Mouse (Mus musculus) adrenal gland (tissue): ENCODE results near the gene March5.

Source experiments
- intact Hi-C: fragments of 180-260 bp; cut with DNase I; formaldehyde crosslinking; loops from one replicate; pipeline ENCODE4 v1.15.1; 2025
- long read RNA-seq, 2 experiments: library from polyadenylated mRNA; unstranded; transcript quantifications; one replicate each; pipeline ENCODE4 v2.0.0; 2020; ENCODE audit warnings: borderline replicate concordance in 1 of 2; ENCODE audit not compliant: insufficient replicate concordance in 1 of 2

March5 gene
- long read RNA-seq, experiment 1, transcript March5-201 (6 exons, 1,809 nt), result major isoform, 68 of 75 reads
- long read RNA-seq, experiment 1, partial matches to known transcripts, result 1 of 75 reads
- long read RNA-seq, experiment 1, other reads (novel, unspliced or antisense), result 3 of 75 reads
- long read RNA-seq, experiment 2, transcript March5-201 (6 exons, 1,809 nt), result major isoform, 67 of 80 reads
- long read RNA-seq, experiment 2, partial matches to known transcripts, result 3 of 80 reads
- long read RNA-seq, experiment 2, other reads (novel, unspliced or antisense), result 7 of 80 reads

DNA sequence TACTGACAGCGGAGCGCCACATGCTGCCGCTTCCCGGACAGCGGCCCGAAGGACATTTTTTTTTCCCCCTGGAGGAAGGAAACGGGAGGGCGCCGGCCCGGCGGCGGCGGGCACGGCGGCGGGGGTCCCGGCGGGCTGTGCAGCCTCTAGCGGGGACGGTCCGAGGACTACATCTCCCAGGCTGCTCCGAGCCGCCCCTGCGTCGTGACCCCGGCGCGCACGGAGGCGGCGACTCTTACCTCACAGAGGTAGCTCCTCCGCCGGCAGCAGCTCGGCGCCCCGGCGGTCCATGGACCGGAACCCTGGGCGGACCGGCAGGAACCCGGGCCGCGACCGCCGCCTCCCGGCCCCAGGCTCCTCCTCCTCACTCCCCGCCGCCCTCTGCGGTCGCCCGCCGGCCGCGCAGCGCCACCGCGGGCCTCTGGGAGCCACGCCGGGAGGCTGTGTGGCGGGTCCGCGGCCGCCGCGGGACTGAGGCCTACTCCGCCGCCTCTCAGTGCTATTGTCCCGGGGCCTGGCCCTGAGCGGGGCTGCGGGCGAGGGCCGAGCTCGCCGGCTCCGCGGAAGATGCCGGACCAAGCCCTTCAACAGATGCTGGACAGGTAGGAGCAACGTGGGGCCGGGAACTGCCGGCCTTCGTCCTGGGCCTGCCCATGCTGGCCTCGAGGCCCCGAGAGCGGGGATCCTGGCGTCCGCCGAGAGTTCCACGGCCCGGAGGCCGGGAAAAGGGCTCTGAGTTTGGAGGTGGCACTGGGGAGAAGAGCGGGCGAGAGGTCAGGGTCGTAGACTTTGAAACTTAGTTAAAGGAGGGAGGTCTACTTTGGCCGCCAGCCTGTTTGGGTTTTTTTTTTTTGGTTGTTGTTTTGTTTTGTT, at the start of gene March5:
March5 (plus strand) TSS at position 241 of the 873 bp plus-strand sequence.
- intact Hi-C loops, result loop anchor here (5.0 kb wide), 1 partner anchor 35 kb away; no protein-coding TSS in a partner anchor

GRCm38 (mm10) chr19:37172096-37172495, 35.2 kb upstream of the March5 start:
- intact Hi-C loops, result loop anchor here (5.0 to 10.0 kb wide), 2 partner anchors 35 to 87 kb away; partner anchors contain the start of genes Cpeb3 and March5

DNA sequence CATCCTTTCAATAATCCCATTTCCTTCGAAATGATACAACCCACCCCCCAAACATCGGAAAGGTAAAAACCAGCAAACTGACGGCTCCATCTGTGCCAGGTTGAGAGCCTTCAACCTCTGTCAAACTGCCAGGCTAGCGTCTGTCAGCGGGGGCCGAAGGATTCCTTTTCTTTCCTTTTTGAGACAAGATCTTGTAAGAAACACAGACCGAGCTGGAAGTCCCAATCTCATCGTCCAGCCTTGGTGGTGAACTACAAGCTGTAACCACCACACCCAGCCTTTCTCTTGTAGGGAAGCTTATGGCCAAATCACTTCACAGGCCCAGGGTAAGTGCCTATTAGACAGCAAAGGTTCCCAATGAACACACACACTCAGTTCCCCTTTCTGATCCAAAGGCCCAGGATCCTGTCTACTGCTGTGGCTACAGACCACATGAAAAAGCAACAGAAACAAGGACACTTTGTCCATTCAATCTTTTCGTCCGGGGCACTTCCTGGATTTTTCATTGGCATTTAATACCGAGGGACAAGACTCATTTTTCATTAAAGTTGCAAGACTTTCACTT, 34.7 kb upstream of the March5 start:
- intact Hi-C loops, result loop anchor here (5.0 to 10.0 kb wide), 2 partner anchors 35 to 88 kb away; partner anchors contain the start of genes Cpeb3 and March5

- intact Hi-C loops, result loop anchor here (5.0 to 10.0 kb wide), 2 partner anchors 34 to 89 kb away; partner anchors contain the start of genes Cpeb3 and March5
Measured at GRCm38 (mm10) chr19:37173331-37174115, 33.8 kb upstream of the March5 start.

- intact Hi-C loops, result loop anchor here (5.0 to 10.0 kb wide), 2 partner anchors 33 to 89 kb away; partner anchors contain the start of genes Cpeb3 and March5
Measured at GRCm38 (mm10) chr19:37174116-37174715, 33.1 kb upstream of the March5 start.

DNA sequence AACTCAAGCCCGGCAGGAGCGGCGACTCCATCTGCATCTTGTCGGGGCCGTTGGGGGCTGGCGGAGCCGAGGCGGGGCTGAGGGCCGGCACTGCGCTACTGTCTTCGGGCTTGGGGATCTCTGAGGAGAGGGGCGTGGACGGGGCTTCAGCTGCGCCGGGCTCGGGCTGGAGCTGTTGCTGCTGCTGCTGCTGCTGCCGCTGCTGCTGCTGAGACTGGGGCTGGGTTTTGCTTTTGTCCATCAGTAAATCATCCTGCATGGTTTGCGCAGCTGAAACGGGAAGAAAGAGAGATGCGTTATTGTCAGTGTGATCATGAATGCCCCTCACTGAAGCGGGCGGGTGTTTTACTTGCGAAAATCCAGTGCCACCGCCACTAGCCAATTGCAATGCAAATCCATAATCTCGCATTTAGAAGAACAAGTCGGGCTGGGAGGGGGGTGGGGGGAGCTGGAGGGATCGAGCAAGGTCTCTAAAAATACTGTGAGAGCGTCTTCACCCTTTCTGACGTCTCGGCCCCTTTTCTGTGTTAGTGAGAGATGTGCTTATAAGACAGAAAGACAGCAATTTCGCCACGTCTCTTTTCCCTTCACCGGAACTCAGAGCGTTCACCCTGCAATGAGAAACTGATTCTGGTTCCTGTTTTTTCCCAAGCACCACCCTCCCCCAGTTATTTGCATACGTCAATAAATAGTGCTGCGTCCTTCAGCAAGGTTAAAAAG, 32.5 kb upstream of the March5 start:
- intact Hi-C loops, result loop anchor here (5.0 to 10.0 kb wide), 2 partner anchors 32 to 90 kb away; partner anchors contain the start of genes Cpeb3 and March5

GRCm38 (mm10) chr19:37175436-37175805, 31.9 kb upstream of the March5 start:
- intact Hi-C loops, result loop anchor here (10.0 kb wide), 1 partner anchor 91 kb away; no protein-coding TSS in a partner anchor

DNA sequence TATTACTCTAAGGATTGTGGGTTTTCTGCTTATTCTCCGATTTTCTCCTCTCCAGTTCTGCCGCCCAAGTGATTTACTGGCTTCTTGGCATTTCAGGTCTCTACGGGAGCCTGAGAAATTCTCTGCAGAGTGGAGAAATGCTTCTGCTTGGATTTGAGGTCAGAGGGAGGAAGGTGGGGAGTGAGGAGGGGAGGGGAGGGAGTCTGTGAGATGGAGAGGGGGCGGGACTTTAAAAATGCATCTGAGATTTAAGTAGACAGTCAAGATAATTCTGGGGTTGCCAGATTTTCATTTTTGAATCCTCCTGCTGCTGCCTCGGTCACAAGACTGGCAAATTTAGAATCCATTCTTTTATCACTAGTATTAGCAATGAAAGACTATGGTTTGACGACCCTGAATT, 31.4 kb upstream of the March5 start:
- intact Hi-C loops, result loop anchor here (10.0 kb wide), 1 partner anchor 91 kb away; no protein-coding TSS in a partner anchor

GRCm38 (mm10) chr19:37176879-37177462, 30.4 kb upstream of the March5 start:
- intact Hi-C loops, result loop anchor here (10.0 kb wide), 1 partner anchor 92 kb away; no protein-coding TSS in a partner anchor

GRCm38 (mm10) chr19:37177819-37178708, 29.3 kb upstream of the March5 start:
- intact Hi-C loops, result loop anchor here (10.0 kb wide), 1 partner anchor 93 kb away; no protein-coding TSS in a partner anchor

GRCm38 (mm10) chr19:37188366-37188948, 18.9 kb upstream of the March5 start:
- intact Hi-C loops, result no loop called here

DNA sequence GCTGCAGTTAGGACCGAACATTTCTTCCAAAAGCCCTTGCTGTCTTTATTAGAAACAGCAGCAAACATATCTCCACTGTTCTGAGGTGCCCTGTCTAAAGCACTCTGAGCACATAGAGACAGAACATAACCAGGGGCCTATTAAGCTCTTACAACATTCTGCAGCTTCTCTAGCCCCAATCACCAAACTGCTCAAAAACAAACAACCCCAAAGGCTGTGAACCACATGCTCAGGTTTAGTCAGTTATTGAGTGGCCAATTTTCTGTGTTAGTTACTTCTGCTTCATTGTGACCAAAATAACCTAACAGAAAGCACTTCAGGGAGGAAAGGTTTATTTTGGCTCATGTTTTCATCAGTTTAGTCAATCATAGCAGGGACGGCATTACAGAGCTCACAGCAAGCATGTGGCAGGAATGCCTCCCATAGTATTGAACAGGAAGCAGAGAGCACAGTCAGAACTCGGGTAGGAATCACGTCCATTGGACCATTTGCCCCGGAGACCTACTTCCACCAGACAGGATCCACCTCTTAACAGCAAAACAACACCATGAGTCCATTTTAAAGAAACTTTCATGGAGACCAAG, 14.8 kb upstream of the March5 start:
- intact Hi-C loops, result no loop called here

- intact Hi-C loops, result no loop called here
Measured at GRCm38 (mm10) chr19:37198165-37198880, 9.0 kb upstream of the March5 start.

GRCm38 (mm10) chr19:37199889-37200288, 7.5 kb upstream of the March5 start:
- intact Hi-C loops, result no loop called here

DNA sequence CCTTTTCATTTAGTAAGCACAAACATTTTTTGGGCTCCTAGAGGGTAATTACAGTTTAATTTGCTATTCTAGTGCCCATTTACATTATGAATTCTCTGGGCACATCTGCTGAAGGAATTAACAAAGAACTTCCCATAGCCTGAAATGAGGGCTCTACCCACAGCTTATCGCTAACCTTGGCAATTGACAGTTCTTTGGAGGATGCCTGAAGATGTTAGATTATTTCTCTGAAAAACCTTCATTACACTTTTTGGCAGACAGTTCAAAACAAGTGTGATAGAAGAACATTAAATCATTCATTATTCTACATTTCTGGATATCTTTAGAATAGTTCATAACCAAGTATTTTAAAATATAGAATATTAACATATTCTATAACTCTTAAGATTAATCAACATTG, 4.0 kb upstream of the March5 start:
- intact Hi-C loops, result no loop called here

- intact Hi-C loops, result loop anchor here (5.0 kb wide), 1 partner anchor 33 kb away; no protein-coding TSS in a partner anchor
Measured at GRCm38 (mm10) chr19:37205155-37205554, 2.2 kb upstream of the March5 start.
